Mouse (Mus musculus) left cerebral cortex, adult 18-20 months (tissue): ENCODE results near the gene Arf4. TPM values are rescaled to one million over a fixed set of nuclear protein-coding genes. Genes with fewer than 3 reads are reported as not detected.

ENCODE experiments used
- microRNA-seq, 2 experiments: library from miRNA; unstranded; fragments of <30 nt; microRNA quantifications; one replicate each; pipeline ENCODE4 v1.2.0; 2021
- total RNA-seq, 2 experiments: library from RNA; stranded (reverse); gene quantifications; 2 replicates each; pipeline ENCODE4 v1.2.3; 2021

The Arf4 gene
- total RNA-seq, 2 experiments from 2014 or later: 105 to 110 TPM

Small RNA genes within 50 kb of the gene (microRNA-seq; reads per million reads assigned to microRNA genes)
- gene Mir7672: 0.50 to 1.7 reads per million in 2 experiments

Other genes with a start within 250 kb of the Arf4 start
- 100 to 1,000 TPM; 114 to 116 TPM for gene Slmap, start 103.1 kb upstream of the Arf4 start, total RNA-seq
- 10 to 100 TPM; 25.1 to 28.4 TPM for gene Dennd6a, start 64.2 kb upstream of the Arf4 start, total RNA-seq
- gene Pde12, start 31.8 kb downstream of the Arf4 start, total RNA-seq: 1 to 10 TPM; 9.1 to 9.3 TPM
- under 1 TPM; 0.21 to 0.26 TPM for gene Dnah12, start 55.2 kb downstream of the Arf4 start, total RNA-seq